Mouse (Mus musculus) CH12.LX (cell line): ENCODE data around the gene BC067074. TPM values are rescaled to one million over a fixed set of nuclear protein-coding genes. Genes with fewer than 3 reads are reported as not detected.
"Not testable (repeated sequence)": the region's sequence is repeated elsewhere in the genome, so short reads cannot be mapped to it uniquely, and the experiment has no call there.

Experiments
- DNase-seq: peaks from one replicate; pipeline ENCODE4 v3.0.0-alpha.2; 2013; ENCODE audit errors: extremely low read depth
- H3K27ac ChIP-seq: 2 replicates; pipeline ENCODE4 v1.5.1; 2012; ENCODE audit warnings: low read depth, mild to moderate bottlenecking, control low read depth, moderate library complexity; ENCODE audit not compliant: insufficient read depth
- H3K27me3 ChIP-seq: replicated peaks from 2 replicates; pipeline ENCODE3; 2012; ENCODE audit warnings: inconsistent platforms
- H3K36me3 ChIP-seq, 2 experiments: replicated peaks in 1 of 2; 2 replicates each; pipeline versions ENCODE3 to v1.6.1; 2012; ENCODE audit warnings: inconsistent platforms in 1 of 2, low read length in 1 of 2, mild to moderate bottlenecking in 1 of 2, mixed read lengths in 1 of 2, moderate library complexity in 1 of 2; ENCODE audit not compliant: control insufficient read depth in 1 of 2, insufficient read depth in 1 of 2
- H3K4me1 ChIP-seq, 2 experiments: 2 replicates each; pipeline ENCODE4 v1.6.1; 2012; ENCODE audit warnings: inconsistent platforms in 1 of 2, moderate library complexity in 1 of 2; ENCODE audit not compliant: insufficient read depth in 2 of 2, control insufficient read depth in 1 of 2
- H3K4me2 ChIP-seq: 2 replicates; pipeline ENCODE4 v1.6.1; 2012; ENCODE audit warnings: low read depth, mild to moderate bottlenecking, control low read depth; ENCODE audit not compliant: poor library complexity, insufficient read depth, severe bottlenecking
- H3K4me3 ChIP-seq, 3 experiments: fragments of 150-350 bp in 1 of 3; sonication (generic) in 1 of 3; replicated peaks in 1 of 3; 2 replicates each; pipeline versions ENCODE3 to v1.5.1; 2011 to 2012; ENCODE audit warnings: low read depth in 2 of 3, low read length in 2 of 3, mild to moderate bottlenecking in 2 of 3, moderate library complexity in 2 of 3, control low read depth in 1 of 3, improper control_type of control experiment in 1 of 3, inconsistent platforms in 1 of 3, mixed read lengths in 1 of 3; ENCODE audit not compliant: poor library complexity in 1 of 3
- H3K79me2 ChIP-seq: replicated peaks from 2 replicates; pipeline ENCODE4 v1.6.1; 2012; ENCODE audit warnings: mild to moderate bottlenecking, moderate library complexity; ENCODE audit not compliant: control insufficient read depth, poor library complexity, insufficient read depth, severe bottlenecking; ENCODE audit errors: extremely low read depth
- H3K9ac ChIP-seq: 2 replicates; pipeline ENCODE4 v1.6.1; 2012; ENCODE audit warnings: low read depth, mild to moderate bottlenecking, control low read depth, moderate library complexity; ENCODE audit not compliant: insufficient read depth
- H3K9me3 ChIP-seq: replicated peaks from 2 replicates; pipeline ENCODE3; 2012; ENCODE audit warnings: low read length, inconsistent platforms, mixed read lengths
- BHLHE40 ChIP-seq: IDR thresholded peaks from 2 replicates; pipeline ENCODE4 v1.6.1; 2011; ENCODE audit warnings: mild to moderate bottlenecking, low read depth, low read length, improper control_type of control experiment
- CHD1 ChIP-seq: IDR thresholded peaks from 2 replicates; pipeline ENCODE4 v1.6.1; 2012; ENCODE audit warnings: low read depth, low read length, improper control_type of control experiment, inconsistent platforms
- CHD2 ChIP-seq: IDR thresholded peaks from 2 replicates; pipeline ENCODE4 v1.6.1; 2011; ENCODE audit warnings: low read length, improper control_type of control experiment
- EP300 ChIP-seq: IDR thresholded peaks from 2 replicates; pipeline ENCODE4 v1.6.1; 2011; ENCODE audit warnings: low read length, improper control_type of control experiment
- JUN ChIP-seq: IDR thresholded peaks from 2 replicates; pipeline ENCODE4 v1.6.1; 2011; ENCODE audit warnings: low read depth, mild to moderate bottlenecking, low read length, improper control_type of control experiment, moderate library complexity; ENCODE audit not compliant: insufficient read depth
- MAX ChIP-seq: IDR thresholded peaks from 2 replicates; pipeline ENCODE4 v1.6.1; 2011; ENCODE audit warnings: low read length, improper control_type of control experiment
- MEF2A ChIP-seq: IDR thresholded peaks from 2 replicates; pipeline ENCODE4 v1.6.1; 2014; ENCODE audit warnings: low read depth, mild to moderate bottlenecking, inconsistent platforms, low read length, improper control_type of control experiment, borderline replicate concordance
- MYC ChIP-seq: IDR thresholded peaks from 2 replicates; pipeline ENCODE4 v1.6.1; 2011; ENCODE audit warnings: low read depth, mild to moderate bottlenecking, improper control_type of control experiment, low read length
- RCOR1 ChIP-seq: conservative IDR thresholded peaks from 2 replicates; pipeline ENCODE4 v1.6.1; 2012; ENCODE audit warnings: low read depth, mild to moderate bottlenecking, inconsistent platforms, low read length, improper control_type of control experiment
- SIN3A ChIP-seq: IDR thresholded peaks from 2 replicates; pipeline ENCODE4 v1.6.1; 2012; ENCODE audit warnings: low read length, improper control_type of control experiment, inconsistent platforms
- ZC3H11A ChIP-seq: IDR thresholded peaks from 2 replicates; pipeline ENCODE4 v1.6.1; 2012; ENCODE audit warnings: low read depth, mild to moderate bottlenecking, inconsistent platforms, low read length, improper control_type of control experiment
- ZMIZ1 ChIP-seq: IDR thresholded peaks from 2 replicates; pipeline ENCODE4 v1.6.1; 2012; ENCODE audit warnings: low read depth, mild to moderate bottlenecking, inconsistent platforms, low read length, improper control_type of control experiment
- ZNF384 ChIP-seq: IDR thresholded peaks from 2 replicates; pipeline ENCODE4 v1.6.1; 2012; ENCODE audit warnings: low read depth, low read length, improper control_type of control experiment, inconsistent platforms
- dilution Hi-C: fragments of 300-500 bp; cut with MboI; formaldehyde crosslinking; loops from 2 replicates; pipeline ENCODE4 v1.14.3; 2020; ENCODE audit warnings: low sequenced_read_pairs; ENCODE audit not compliant: extremely low pct_unique_long_range_greater_than_20kb, extremely low pct_ligation_motif_present
- in situ Hi-C: fragments of 300-500 bp; cut with MboI; formaldehyde crosslinking; loops from 3 replicates; pipeline ENCODE4 v1.14.3; 2019; ENCODE audit warnings: low sequenced_read_pairs, low pct_ligation_motif_present, low pct_unique_long_range_greater_than_20kb, mixed read lengths
- polyA plus RNA-seq: library from polyadenylated mRNA; unstranded; fragments of >175 nt; gene quantifications from 2 replicates; pipeline ENCODE4 v1.2.1, GENCODE M21; 2012; ENCODE audit warnings: low read depth; ENCODE audit not compliant: insufficient read length
- total RNA-seq, 2 experiments: library from RNA; depleted of rRNA; stranded (reverse); fragments of 300-350 nt in 1 of 2; fragments of >200 nt in 1 of 2; gene quantifications; 2 replicates each; pipeline ENCODE4 v1.2.3; 2012 to 2014

The BC067074 gene
- total and polyA plus RNA-seq, 3 experiments: 0.93 TPM; not detected in 2

GRCm38 (mm10) chr13:113382201-113382600 lies 89.2 kb downstream of the BC067074 start:
- dilution Hi-C loops (no loop called here), in situ Hi-C loops (no loop called here)
- no peak overlapping the region for H3K4me2 ChIP-seq
- no peak overlapping the region for H3K9ac ChIP-seq
- no peaks in the 10 kb centered on the region for H3K27me3 ChIP-seq
- no peak overlapping the region for H3K4me3 ChIP-seq
- H3K79me2 ChIP-seq: no peaks in the 10 kb centered on the region
- peak; percentile 42 for DNase-seq
- peaks cover 2% of the 10 kb centered on the region for H3K9me3 ChIP-seq
- H3K4me1 ChIP-seq: peaks cover 11 to 47% of the 10 kb centered on the region in 2 experiments
- TF ChIP-seq BHLHE40 (peak; percentile 56; the same call in 1 of the 2 replicates), MYC (no peak)
- H3K36me3 ChIP-seq: no peaks in the 10 kb centered on the region
- no peak overlapping the region for H3K27ac ChIP-seq

- in situ Hi-C loops, dilution Hi-C loops: not testable (repeated sequence)
Measured at GRCm38 (mm10) chr13:113382770-113383169, 89.8 kb downstream of the BC067074 start.

DNA sequence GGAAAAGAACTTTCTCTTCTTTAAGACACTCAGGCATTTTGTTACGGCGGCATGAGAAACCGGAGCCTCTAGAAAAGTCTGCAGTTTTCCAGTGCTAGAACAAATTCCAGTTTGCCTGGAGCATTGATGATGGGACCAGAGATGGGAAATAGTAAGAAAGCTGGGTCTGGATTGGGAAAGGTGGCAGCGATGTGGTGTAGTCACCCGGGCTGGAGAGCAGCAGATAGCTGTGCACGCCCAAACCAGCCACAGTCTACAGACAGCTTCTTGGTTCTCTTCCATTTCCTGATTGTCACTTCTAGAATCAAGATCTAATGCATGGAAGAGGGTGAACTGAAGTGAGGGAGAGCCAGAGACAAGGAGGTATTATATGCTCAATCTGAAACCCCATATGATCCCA lies 100.4 kb downstream of the BC067074 start:
- no peak overlapping the region for H3K4me2 ChIP-seq
- no peaks in the 10 kb centered on the region for H3K79me2 ChIP-seq
- TF ChIP-seq ZMIZ1 (no peak), RCOR1 (no peak), MYC (no peak), ZC3H11A (no peak), MAX (no peak), SIN3A (no peak), MEF2A (no peak), JUN (no peak), CHD2 (no peak), ZNF384 (no peak), CHD1 (no peak)
- no peak overlapping the region for H3K4me3 ChIP-seq
- DNase-seq: no peak
- no peaks in the 10 kb centered on the region for H3K36me3 ChIP-seq
- no peaks in the 10 kb centered on the region for H3K27me3 ChIP-seq
- in situ Hi-C loops (no loop called here), dilution Hi-C loops (no loop called here)
- no peak overlapping the region for H3K27ac ChIP-seq
- no peaks in the 10 kb centered on the region for H3K9me3 ChIP-seq
- H3K4me1 ChIP-seq: no peaks in the 10 kb centered on the region
- no peak overlapping the region for H3K9ac ChIP-seq

More at GRCm38 (mm10) chr13:113382770-113383169, 89.8 kb downstream of the BC067074 start:
- TF ChIP-seq MYC: peak; percentile 37; the same call in 1 of the 2 replicates
- peak; percentile 68 for TF ChIP-seq EP300
- TF ChIP-seq, all 38 proteins: peak for 2; not testable (repeated sequence) for 36
- not testable (repeated sequence) for H3K9me3 ChIP-seq, H3K79me2 ChIP-seq, H3K4me2 ChIP-seq, H3K9ac ChIP-seq, H3K27me3 ChIP-seq, H3K27ac ChIP-seq, H3K4me3 ChIP-seq, H3K36me3 ChIP-seq
- peaks cover 11 to 47% of the 10 kb centered on the region in 2 experiments for H3K4me1 ChIP-seq
- peak; percentile 54 for DNase-seq
